Mouse (Mus musculus): ENCODE measurements around the gene Ccdc124. TPM values are rescaled to one million over a fixed set of nuclear protein-coding genes. Genes with fewer than 3 reads are reported as not detected.

The Ccdc124 gene
- polyA plus RNA-seq, 1 experiment from 2014 or later: 149 TPM

- Histone ChIP-seq H3K27ac (replicated peaks; ENCODE audit: low read depth, low read length) (no peak overlapping the region), H3K36me3 (ENCODE audit: control insufficient read depth, insufficient read depth, low read length) (no peaks in the 10 kb centered on the region), H3K27me3 (ENCODE audit: control insufficient read depth, insufficient read depth, low read length) (peaks cover 27% of the 10 kb centered on the region; the same call in 1 of the 2 replicates), H3K4me3 (replicated peaks; ENCODE audit: low read depth, low read length) (no peak overlapping the region), H3K4me2 (ENCODE audit: low read length) (no peak overlapping the region), H3K9me3 (ENCODE audit: control insufficient read depth, low read length) (peaks cover 9% of the 10 kb centered on the region; the same call in 1 of the 2 replicates), H3K9ac (replicated peaks; ENCODE audit: low read length) (no peak overlapping the region), H3K4me1 (ENCODE audit: control insufficient read depth, insufficient read depth, low read length) (no peaks in the 10 kb centered on the region)
- ATAC-seq (ENCODE audit: low FRiP score, low TSS enrichment) (peak; percentile 61; the same call in 1 of the 2 replicates), DNase-seq (no peak)
- WGBS: 4% methylated on average over 31 of the region's 31 CpGs
Measured at GRCm38 (mm10) chr8:70820101-70820935, 53.4 kb downstream of the Ccdc124 start.

Small RNAs within 50 kb of the gene (microRNA-seq; reads per million reads assigned to microRNA genes)
- 1.5 reads per million, percentile 3 among the genes with 10 or more reads in this experiment for gene Mir7067

Other genes starting within 250 kb of the Ccdc124 start
- 0.16 and 0.20 TPM in 2 replicates for gene Gdf15, start 241.5 kb downstream of the Ccdc124 start, polyA plus RNA-seq (2014; fragmentation: Nextera tagmentation; extraction: Ambion mirVana)
- gene Pgpep1, start 213.5 kb downstream of the Ccdc124 start, polyA plus RNA-seq (2014; fragmentation: Nextera tagmentation; extraction: Ambion mirVana): 86.9 and 95.8 TPM in 2 replicates
- 175 and 201 TPM in 2 replicates for gene Lsm4, start 200.7 kb downstream of the Ccdc124 start, polyA plus RNA-seq (2014; fragmentation: Nextera tagmentation; extraction: Ambion mirVana)
- gene Jund, start 175.0 kb downstream of the Ccdc124 start, polyA plus RNA-seq (2014; fragmentation: Nextera tagmentation; extraction: Ambion mirVana): 104 and 119 TPM in 2 replicates
- 0.05 TPM in 2 replicates for gene Iqcn, start 170.5 kb downstream of the Ccdc124 start, polyA plus RNA-seq (2014; fragmentation: Nextera tagmentation; extraction: Ambion mirVana)
- not detected in 2 replicates for gene Gm3336, start 155.4 kb downstream of the Ccdc124 start, polyA plus RNA-seq (2014; fragmentation: Nextera tagmentation; extraction: Ambion mirVana)
- gene Pde4c, start 150.2 kb downstream of the Ccdc124 start, polyA plus RNA-seq (2014; fragmentation: Nextera tagmentation; extraction: Ambion mirVana): 0.24 TPM in 1 of 2 replicates, not detected in the other
- 407 and 464 TPM in 2 replicates for gene Rab3a, start 119.3 kb downstream of the Ccdc124 start, polyA plus RNA-seq (2014; fragmentation: Nextera tagmentation; extraction: Ambion mirVana)
- 37.1 and 39.0 TPM in 2 replicates for gene Mpv17l2, start 113.0 kb downstream of the Ccdc124 start, polyA plus RNA-seq (2014; fragmentation: Nextera tagmentation; extraction: Ambion mirVana)
- gene Pik3r2, start 97.2 kb downstream of the Ccdc124 start, polyA plus RNA-seq (2014; fragmentation: Nextera tagmentation; extraction: Ambion mirVana): 79.2 and 84.7 TPM in 2 replicates
- gene Mast3, start 68.9 kb downstream of the Ccdc124 start, polyA plus RNA-seq (2014; fragmentation: Nextera tagmentation; extraction: Ambion mirVana): 22.7 and 24.3 TPM in 2 replicates
- gene Il12rb1, start 65.5 kb downstream of the Ccdc124 start, polyA plus RNA-seq (2014; fragmentation: Nextera tagmentation; extraction: Ambion mirVana): 0.45 TPM in 1 of 2 replicates, not detected in the other
- gene Arrdc2, start 34.2 kb downstream of the Ccdc124 start, polyA plus RNA-seq (2014; fragmentation: Nextera tagmentation; extraction: Ambion mirVana): 7.1 and 7.5 TPM in 2 replicates
- 13.3 and 16.0 TPM in 2 replicates for gene Kcnn1, start 10.7 kb downstream of the Ccdc124 start, polyA plus RNA-seq (2014; fragmentation: Nextera tagmentation; extraction: Ambion mirVana)
- 0.40 and 0.96 TPM in 2 replicates for gene Slc5a5, start 18.8 kb upstream of the Ccdc124 start, polyA plus RNA-seq (2014; fragmentation: Nextera tagmentation; extraction: Ambion mirVana)
- gene Rpl18a, start 23.5 kb upstream of the Ccdc124 start, polyA plus RNA-seq (2014; fragmentation: Nextera tagmentation; extraction: Ambion mirVana): 2,701 and 2,857 TPM in 2 replicates
- gene Map1s, start 32.0 kb upstream of the Ccdc124 start, polyA plus RNA-seq (2014; fragmentation: Nextera tagmentation; extraction: Ambion mirVana): 46.5 and 54.0 TPM in 2 replicates